Mouse (Mus musculus) embryonic facial prominence, embryonic 14.5 days (tissue): Measurements from ENCODE around the gene Tnfrsf12a. TPM values are rescaled to one million over a fixed set of nuclear protein-coding genes. Genes with fewer than 3 reads are reported as not detected.
A peak's percentile ranks its signal among the peaks of the same experiment; 100 is the strongest.

Source experiments
- ATAC-seq: fragments of 200-750 bp; cut with Nextera tagmentation; 2 replicates; pipeline ENCODE4 v1.8.0; 2017; ENCODE audit warnings: low read depth, moderate number of reproducible peaks, moderate TSS enrichment
- DNase-seq: peaks from one replicate; pipeline ENCODE4 v3.0.0-alpha.2; 2015; ENCODE audit warnings: low spot score
- H3K27ac ChIP-seq: fragments of 300-500 bp; sonication (generic); replicated peaks from 2 replicates; pipeline ENCODE4 v1.5.1; 2014; ENCODE audit warnings: low read depth, mild to moderate bottlenecking, low read length, moderate library complexity
- H3K27me3 ChIP-seq: fragments of 300-500 bp; sonication (generic); replicated peaks from 2 replicates; pipeline ENCODE4 v1.6.1; 2014; ENCODE audit warnings: low read length; ENCODE audit not compliant: control insufficient read depth, insufficient read depth
- H3K36me3 ChIP-seq: fragments of 300-500 bp; sonication (generic); 2 replicates; pipeline ENCODE4 v1.6.1; 2014; ENCODE audit warnings: low read length, mixed read lengths; ENCODE audit not compliant: control insufficient read depth, insufficient read depth
- H3K4me1 ChIP-seq: fragments of 300-500 bp; sonication (generic); 2 replicates; pipeline ENCODE4 v1.6.1; 2014; ENCODE audit warnings: antibody characterized with exemption, low read length; ENCODE audit not compliant: control insufficient read depth, insufficient read depth
- H3K4me2 ChIP-seq: fragments of 300-500 bp; sonication (generic); 2 replicates; pipeline ENCODE4 v1.6.1; 2014; ENCODE audit warnings: low read depth, mild to moderate bottlenecking, low read length, moderate library complexity, mixed read lengths
- H3K4me3 ChIP-seq: fragments of 300-500 bp; sonication (generic); 2 replicates; pipeline ENCODE4 v1.5.1; 2014; ENCODE audit warnings: low read depth, mild to moderate bottlenecking, low read length
- H3K9ac ChIP-seq: fragments of 300-500 bp; sonication (generic); 2 replicates; pipeline ENCODE4 v1.6.1; 2014; ENCODE audit warnings: low read depth, mild to moderate bottlenecking, low read length, moderate library complexity, mixed read lengths
- H3K9me3 ChIP-seq: fragments of 300-500 bp; sonication (generic); 2 replicates; pipeline ENCODE4 v1.6.1; 2016; ENCODE audit warnings: low read length; ENCODE audit not compliant: control insufficient read depth
- WGBS: fragments of 180-500 bp; shearing (Covaris S2); extraction: QIAGEN DNeasy Blood & Tissue Kit; methylation state at CpG from one replicate; pipeline ENCODE4 v1.1.7; 2014; 5-methylcytosine and 5-hydroxymethylcytosine counted together
- polyA plus RNA-seq: library from polyadenylated mRNA; unstranded; fragments of >200 nt; fragmentation: Nextera tagmentation; extraction: Ambion mirVana; gene quantifications from 2 replicates; pipeline ENCODE4 v1.2.1, GENCODE M21; 2014

Gene Tnfrsf12a
- polyA plus RNA-seq, 1 experiment from 2014 or later: 30.7 TPM

DNA sequence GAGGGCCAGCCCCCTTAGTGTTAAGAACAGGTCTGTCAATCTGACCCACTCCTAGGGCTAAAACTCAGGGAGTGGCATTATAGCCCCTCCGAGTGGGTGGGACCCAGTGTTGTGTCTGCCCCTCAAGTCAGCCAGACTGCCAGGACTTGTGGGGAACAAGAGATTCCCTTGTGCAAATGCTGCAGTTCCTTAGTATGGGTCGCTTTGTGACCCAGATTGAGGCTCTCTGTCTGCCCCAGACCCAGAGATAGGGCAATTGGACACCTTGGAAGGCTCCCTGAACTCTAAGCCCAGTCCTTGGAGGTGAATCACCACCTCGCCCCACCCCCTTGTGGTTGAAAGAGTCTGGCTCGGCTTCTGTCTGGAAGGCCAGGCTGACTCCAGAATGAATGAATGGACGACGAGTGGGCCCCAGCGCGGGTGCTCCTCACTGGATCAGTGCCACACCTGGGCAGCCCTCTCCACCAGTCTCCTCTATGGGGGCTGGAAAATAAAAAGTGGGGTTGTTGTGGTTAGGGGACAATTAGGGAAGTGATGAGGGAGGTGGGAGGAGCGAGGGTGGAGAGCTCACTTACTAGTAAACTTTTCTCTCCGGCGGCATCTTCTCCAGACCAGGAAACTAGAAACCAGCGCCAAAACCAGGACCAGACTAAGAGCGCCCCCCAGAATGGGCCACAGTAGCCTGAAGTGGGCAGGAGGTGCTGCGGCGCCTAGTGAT is 1.5 kb downstream of the Tnfrsf12a start:
- ATAC-seq (no peak), DNase-seq (no peak)
- Histone ChIP-seq H3K9ac (peak overlapping the region; percentile 62; the same call in 1 of the 2 replicates), H3K4me2 (peak overlapping the region; percentile 97), H3K36me3 (no peaks in the 10 kb centered on the region), H3K4me1 (peaks cover 30% of the 10 kb centered on the region), H3K27me3 (peaks cover 39% of the 10 kb centered on the region), H3K9me3 (no peaks in the 10 kb centered on the region), H3K4me3 (peak overlapping the region; percentile 56), H3K27ac (no peak overlapping the region)
- WGBS: 11% methylated on average over 14 of the region's 15 CpGs

DNA sequence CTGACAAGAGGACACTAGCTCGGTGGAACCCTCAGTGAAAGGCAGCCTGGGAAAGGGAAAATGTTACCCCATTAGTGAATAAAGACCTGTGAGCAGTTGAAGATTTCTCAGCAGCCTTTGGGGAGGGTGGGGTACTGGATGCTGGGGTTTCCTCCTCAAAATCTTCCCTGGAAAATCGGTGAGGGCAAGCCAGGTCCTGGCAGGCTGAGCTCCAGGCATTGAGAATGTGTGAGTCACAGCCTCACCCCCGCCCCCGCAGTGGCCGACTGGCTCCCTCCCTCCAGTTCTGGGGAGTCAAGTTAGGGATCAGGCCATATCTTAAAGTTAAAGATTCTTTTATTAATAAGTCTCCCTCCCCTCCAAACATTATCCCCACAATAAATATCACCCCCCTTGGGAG is 2.1 kb downstream of the Tnfrsf12a start:
- peak overlapping the region; percentile 97 for H3K4me2 ChIP-seq
- ATAC-seq (no peak), DNase-seq (no peak)
- H3K9ac ChIP-seq: peak overlapping the region; percentile 63; the same call in 1 of the 2 replicates
- H3K27ac ChIP-seq: 0 out of 2 replicates have a peak overlapping the region, but pooled peaks have one; percentile 1
- peaks cover 6% of the 10 kb centered on the region for H3K36me3 ChIP-seq
- H3K4me3 ChIP-seq: peak overlapping the region; percentile 60
- 38% methylated on average over 5 of the region's 5 CpGs for WGBS
- H3K27me3 ChIP-seq: peaks cover 33% of the 10 kb centered on the region
- H3K9me3 ChIP-seq: no peaks in the 10 kb centered on the region
- H3K4me1 ChIP-seq: peaks cover 30% of the 10 kb centered on the region

DNA sequence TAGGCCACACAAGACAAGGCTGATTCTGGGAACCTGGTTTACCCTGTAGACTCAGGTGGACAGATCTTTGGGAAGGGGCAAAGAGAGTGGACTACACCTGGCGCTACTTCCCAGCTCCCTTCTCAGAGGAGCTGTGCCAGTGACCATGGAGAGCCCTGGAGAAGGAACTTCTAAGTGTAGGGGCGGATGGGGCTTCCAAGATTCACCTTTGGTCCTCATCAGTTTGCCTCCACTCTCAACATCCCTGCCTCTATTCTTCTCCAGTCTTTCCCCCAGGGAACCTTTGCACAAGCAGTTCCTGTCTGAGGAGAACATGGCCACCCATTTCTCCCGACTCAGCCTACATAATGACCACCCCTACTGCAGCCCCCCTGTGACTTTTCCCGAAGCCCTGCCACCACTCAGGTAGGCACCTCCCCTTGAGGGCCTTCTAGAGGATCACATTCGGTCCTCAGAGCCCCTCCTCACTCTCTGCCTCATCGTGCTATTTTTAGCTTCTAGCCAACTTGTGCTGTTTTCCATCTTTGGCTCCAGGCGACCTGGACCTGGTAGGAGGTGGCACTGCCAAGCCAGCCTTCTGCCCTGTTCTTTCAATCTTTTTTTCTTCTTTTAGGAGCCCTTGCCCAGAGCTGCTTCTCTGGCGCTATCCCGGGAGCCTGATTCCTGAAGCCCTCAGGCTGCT is 2.9 kb downstream of the Tnfrsf12a start:
- H3K9me3 ChIP-seq: no peaks in the 10 kb centered on the region
- peak overlapping the region; percentile 97 for H3K4me2 ChIP-seq
- H3K36me3 ChIP-seq: peaks cover 13% of the 10 kb centered on the region
- peak overlapping the region; percentile 63 for H3K9ac ChIP-seq
- H3K27ac ChIP-seq: peak overlapping the region; percentile 33; the same call in 1 of the 2 replicates
- DNase-seq: no peak
- peak overlapping the region; percentile 60 for H3K4me3 ChIP-seq
- 30% methylated on average over 9 of the region's 9 CpGs for WGBS
- peaks cover 30% of the 10 kb centered on the region for H3K4me1 ChIP-seq
- ATAC-seq: no peak
- H3K27me3 ChIP-seq: peaks cover 26% of the 10 kb centered on the region

DNA sequence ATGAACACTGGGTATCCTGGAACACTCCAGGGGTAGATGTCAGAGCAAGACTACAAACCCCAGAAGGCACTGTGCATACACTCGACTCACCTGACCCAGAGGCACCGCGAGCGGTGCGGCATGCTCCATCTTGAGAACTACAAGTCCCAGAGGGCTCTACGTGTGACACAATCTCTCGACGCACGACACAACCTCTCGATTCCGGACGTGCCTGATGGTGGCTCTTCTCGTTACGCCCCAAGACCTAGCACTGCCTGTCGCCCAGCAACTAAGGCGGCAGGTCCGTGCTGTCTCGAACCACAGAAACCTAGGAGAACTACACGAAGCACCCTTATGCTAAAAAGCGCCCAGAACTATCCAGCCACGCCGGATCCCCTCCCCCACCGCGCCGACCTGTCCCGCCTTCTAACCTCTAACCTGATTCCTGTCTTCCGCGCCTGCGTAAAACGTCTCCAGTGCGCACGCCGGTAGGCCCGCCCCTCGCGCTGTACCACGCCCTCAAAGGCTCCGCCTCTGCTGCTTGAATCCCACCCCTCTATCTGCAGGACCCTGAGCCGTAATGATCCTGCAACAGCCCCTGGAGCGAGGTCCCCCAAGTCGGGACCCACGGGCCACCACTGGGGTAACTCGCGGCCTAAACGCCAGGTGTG is 3.7 kb downstream of the Tnfrsf12a start, which contains the start of the genes Hcfc1r1 and Thoc6:
Hcfc1r1 (plus strand) TSS at position 173 of the 650 bp plus-strand sequence.
Thoc6 (minus strand) TSS at position 459 of the 650 bp plus-strand sequence.
- H3K27ac ChIP-seq: peak within 1 kb of the TSS; percentile 77
- WGBS: under 1% methylated on average over 39 of the region's 45 CpGs
- H3K4me3 ChIP-seq: peak within 1 kb of the TSS; percentile 60
- H3K9me3 ChIP-seq: no peaks in the 10 kb centered on the region
- DNase-seq (peak; percentile 99), ATAC-seq (peak; percentile 95)
- H3K4me2 ChIP-seq: peak within 1 kb of the TSS; percentile 97
- peaks cover 17% of the 10 kb centered on the region for H3K27me3 ChIP-seq
- peak within 1 kb of the TSS; percentile 63 for H3K9ac ChIP-seq
- peaks cover 30% of the 10 kb centered on the region for H3K4me1 ChIP-seq
- peaks cover 21% of the 10 kb centered on the region for H3K36me3 ChIP-seq

DNA sequence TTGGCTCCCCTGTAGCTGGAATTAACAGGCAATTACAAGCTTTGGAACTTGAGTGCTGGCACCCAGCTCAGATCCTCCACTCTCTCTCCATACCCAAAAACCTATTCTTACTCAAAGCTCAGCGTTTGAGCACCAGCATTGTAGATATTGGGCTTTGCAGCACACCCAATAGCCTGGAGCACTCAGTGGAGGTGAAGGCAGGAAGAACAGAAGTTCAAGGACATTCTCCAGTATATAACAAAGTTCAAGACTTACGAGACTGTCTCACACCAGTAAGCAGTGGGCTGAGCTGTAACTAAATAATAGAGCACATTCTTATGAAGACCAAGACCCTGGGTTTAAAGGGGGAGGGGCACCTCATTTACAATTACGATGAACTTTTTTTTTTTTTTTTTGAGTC is 4.5 kb downstream of the Tnfrsf12a start:
- peak overlapping the region; percentile 60 for H3K4me3 ChIP-seq
- DNase-seq: no peak
- peaks cover 27% of the 10 kb centered on the region for H3K36me3 ChIP-seq
- no peak overlapping the region for H3K27ac ChIP-seq
- ATAC-seq: no peak
- H3K9ac ChIP-seq: no peak overlapping the region
- peaks cover 30% of the 10 kb centered on the region for H3K4me1 ChIP-seq
- 62% methylated on average over 3 of the region's 3 CpGs for WGBS
- H3K4me2 ChIP-seq: peak overlapping the region; percentile 97
- no peaks in the 10 kb centered on the region for H3K9me3 ChIP-seq
- peaks cover 11% of the 10 kb centered on the region; the same call in 1 of the 2 replicates for H3K27me3 ChIP-seq

DNA sequence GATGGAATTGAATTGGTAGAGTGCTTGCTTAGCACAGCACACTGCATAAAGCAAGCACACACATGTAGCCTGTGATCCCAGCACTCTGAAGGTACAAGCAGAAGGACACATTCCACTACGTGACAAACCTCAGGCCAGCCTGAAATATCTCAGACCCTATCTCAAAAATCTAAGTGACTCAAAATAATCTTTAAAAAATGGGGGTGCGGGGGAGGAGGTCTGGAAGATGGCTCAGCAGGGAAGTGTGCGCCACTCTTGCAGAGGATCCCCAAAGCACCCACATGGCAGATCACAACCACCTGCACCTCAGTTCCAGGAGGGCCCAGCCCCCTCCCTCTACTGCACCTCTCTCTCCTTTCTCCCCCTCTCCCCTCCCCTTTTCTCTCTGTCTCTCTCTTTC is 5.7 kb downstream of the Tnfrsf12a start:
- Histone ChIP-seq H3K27ac (no peak overlapping the region), H3K9ac (no peak overlapping the region), H3K27me3 (peaks cover 6% of the 10 kb centered on the region; the same call in 1 of the 2 replicates), H3K4me1 (peaks cover 25% of the 10 kb centered on the region), H3K36me3 (peaks cover 38% of the 10 kb centered on the region), H3K4me2 (no peak overlapping the region), H3K9me3 (no peaks in the 10 kb centered on the region), H3K4me3 (no peak overlapping the region)
- WGBS: 100% methylated on average over 3 of the region's 3 CpGs
- ATAC-seq: no peak
- no peak for DNase-seq

DNA sequence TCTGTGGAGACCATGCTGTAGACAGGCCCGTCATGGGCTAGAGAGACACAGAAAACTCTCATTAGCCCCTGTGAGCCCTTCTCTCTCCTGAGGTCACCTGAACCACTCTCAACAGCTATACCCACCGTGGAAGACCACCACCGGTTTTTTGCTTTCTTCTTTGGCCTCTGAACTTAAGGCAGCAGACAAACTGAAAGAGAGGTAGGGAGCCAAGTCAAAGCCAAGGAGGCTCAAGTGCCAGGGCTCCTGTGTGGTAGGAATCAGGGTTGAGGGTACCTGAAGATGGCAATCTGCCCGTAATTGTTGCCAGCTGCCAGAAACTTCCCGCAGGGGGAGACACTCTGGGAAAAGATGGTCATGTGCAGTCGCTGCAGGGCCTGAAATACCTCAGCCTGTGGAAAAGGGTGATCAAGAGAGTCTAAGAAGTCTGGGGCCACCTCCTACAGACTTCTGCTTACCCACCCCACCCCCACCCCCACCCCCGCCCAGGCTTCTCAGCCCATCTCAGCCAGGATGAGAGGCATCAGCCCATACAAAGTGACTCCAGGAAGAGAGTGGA is 6.7 kb downstream of the Tnfrsf12a start:
- WGBS: 81% methylated on average over 7 of the region's 7 CpGs
- no peak for ATAC-seq

DNA sequence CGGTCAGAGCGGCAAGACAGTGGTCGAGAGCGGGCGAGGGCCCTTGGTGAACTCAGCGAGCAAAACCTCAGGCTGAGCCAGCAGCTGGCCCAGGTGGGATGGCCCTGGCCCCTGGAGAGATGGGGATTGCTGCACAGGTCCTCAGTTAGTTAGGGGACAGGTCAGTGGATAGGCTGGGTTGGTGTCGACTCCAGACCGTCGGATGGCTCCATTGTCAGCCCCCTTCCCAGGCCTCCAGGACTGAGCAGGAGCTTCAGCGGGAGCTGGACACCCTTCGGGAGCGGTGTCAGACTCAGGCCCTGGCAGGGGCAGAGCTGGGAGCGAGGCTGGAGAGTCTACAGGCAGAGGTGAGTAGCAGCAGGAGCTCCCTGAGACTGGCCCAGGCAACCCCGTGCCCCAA is 11.8 kb downstream of the Tnfrsf12a start:
- peaks cover 10% of the 10 kb centered on the region; the same call in 1 of the 2 replicates for H3K4me1 ChIP-seq
- no peak overlapping the region for H3K4me2 ChIP-seq
- WGBS: 76% methylated on average over 14 of the region's 14 CpGs
- no peaks in the 10 kb centered on the region for H3K9me3 ChIP-seq
- peaks cover 27% of the 10 kb centered on the region for H3K27me3 ChIP-seq
- H3K36me3 ChIP-seq: peaks cover 40% of the 10 kb centered on the region
- DNase-seq (no peak), ATAC-seq (no peak)
- H3K27ac ChIP-seq: no peak overlapping the region
- H3K4me3 ChIP-seq: no peak overlapping the region
- 0 out of 2 replicates have a peak overlapping the region, but pooled peaks have one; percentile 5 for H3K9ac ChIP-seq

More for the DNA sequence above, 6.7 kb downstream of the Tnfrsf12a start:
- Histone ChIP-seq H3K27me3 (no peaks in the 10 kb centered on the region), H3K9ac (no peak overlapping the region), H3K4me2 (no peak overlapping the region), H3K9me3 (no peaks in the 10 kb centered on the region), H3K4me3 (no peak overlapping the region), H3K4me1 (peaks cover 16% of the 10 kb centered on the region), H3K27ac (no peak overlapping the region), H3K36me3 (peaks cover 42% of the 10 kb centered on the region)
- no peak for DNase-seq
